Mouse (Mus musculus): ENCODE results near the gene Pheta2. TPM values are rescaled to one million over a fixed set of nuclear protein-coding genes. Genes with fewer than 3 reads are reported as not detected.
A peak's percentile ranks its signal among the peaks of the same experiment; 100 is the strongest.
"Not testable (repeated sequence)": the region's sequence is repeated elsewhere in the genome, so short reads cannot be mapped to it uniquely, and the experiment has no call there.

Gene Pheta2
- polyA plus RNA-seq, 1 experiment from 2014 or later = 7.4 TPM

DNA sequence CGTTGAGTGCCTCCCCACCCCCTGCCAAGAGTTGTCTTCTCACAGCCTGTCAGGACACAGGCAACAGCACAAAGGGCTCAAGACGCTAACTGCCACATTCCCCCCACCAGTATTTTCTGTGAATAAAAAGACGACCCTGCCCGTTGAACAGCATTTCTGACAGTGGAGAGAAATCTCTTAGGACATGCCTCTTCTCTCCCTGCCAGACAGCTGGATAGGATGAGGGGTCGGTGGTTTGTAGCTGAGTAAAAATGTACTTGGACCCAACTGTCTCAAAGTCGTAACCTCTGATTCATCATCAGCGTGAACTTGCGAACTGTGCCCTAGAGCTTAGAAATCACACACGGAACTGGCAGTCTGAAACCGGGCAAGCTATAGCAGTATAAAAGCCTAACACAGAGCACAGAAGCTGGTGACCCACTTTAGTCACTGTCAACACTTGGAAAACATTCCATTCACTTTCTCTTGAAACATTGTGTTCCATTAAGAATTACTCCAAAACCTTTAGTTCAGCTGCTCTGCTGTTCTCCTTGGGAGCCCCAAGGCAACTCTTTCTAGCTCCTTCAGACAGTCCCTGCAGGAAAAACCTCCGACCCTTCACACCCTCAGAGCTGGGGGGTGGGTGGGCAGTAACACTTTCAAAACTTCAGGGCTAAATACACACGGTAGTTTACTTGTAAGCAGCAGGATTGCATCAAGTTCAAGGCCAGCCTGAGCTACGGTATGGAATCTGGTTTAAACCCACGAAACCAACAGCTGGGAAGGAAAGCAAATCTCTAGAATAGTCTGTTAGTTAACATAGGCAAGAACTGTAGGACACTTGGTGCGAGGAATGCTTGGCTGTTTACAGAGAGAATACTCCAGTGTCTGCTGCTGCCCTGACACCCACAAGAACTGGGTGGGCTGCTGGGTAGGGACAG is 39.8 kb downstream of the Pheta2 start:
- Histone ChIP-seq H3K27ac (no peak overlapping the region), H3K4me1 (peaks cover 25% of the 10 kb centered on the region), H3K36me3 (no peaks in the 10 kb centered on the region), H3K9me3 (replicated peaks) (no peaks in the 10 kb centered on the region), H3K4me3 (no peak overlapping the region), H3K27me3 (ENCODE audit: low read depth, poor library complexity, severe bottlenecking) (peaks cover 13% of the 10 kb centered on the region)
- DNase-seq (ENCODE audit: low spot score) = no peak
- 57% methylated on average over 15 of the region's 15 CpGs for WGBS

DNA sequence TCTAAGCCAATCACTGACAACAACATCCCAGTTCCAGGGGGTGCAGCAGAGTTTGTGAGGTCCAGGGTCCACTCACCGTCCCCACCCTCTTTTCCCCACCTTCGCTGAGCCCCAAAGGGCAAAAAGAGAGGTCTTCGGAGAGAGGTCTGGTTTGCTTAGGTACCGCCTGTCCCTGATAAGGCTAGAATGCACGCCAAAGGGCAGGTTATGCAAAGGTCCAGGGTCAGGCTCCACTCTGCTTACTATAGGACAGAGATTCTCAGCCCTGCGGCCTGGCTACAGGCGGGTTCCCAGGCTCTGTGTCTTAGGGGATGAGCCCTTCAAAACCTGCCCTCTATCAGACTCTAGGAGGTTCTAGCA is 40.7 kb downstream of the Pheta2 start:
- Histone ChIP-seq H3K27me3 (ENCODE audit: low read depth, poor library complexity, severe bottlenecking) (peaks cover 13% of the 10 kb centered on the region), H3K4me1 (peaks cover 25% of the 10 kb centered on the region), H3K9me3 (replicated peaks) (no peaks in the 10 kb centered on the region), H3K27ac (peak overlapping the region; percentile 58), H3K36me3 (no peaks in the 10 kb centered on the region), H3K4me3 (peak overlapping the region; percentile 52)
- no peak for DNase-seq (ENCODE audit: low spot score)
- 13% methylated on average over 7 of the region's 7 CpGs for WGBS

DNA sequence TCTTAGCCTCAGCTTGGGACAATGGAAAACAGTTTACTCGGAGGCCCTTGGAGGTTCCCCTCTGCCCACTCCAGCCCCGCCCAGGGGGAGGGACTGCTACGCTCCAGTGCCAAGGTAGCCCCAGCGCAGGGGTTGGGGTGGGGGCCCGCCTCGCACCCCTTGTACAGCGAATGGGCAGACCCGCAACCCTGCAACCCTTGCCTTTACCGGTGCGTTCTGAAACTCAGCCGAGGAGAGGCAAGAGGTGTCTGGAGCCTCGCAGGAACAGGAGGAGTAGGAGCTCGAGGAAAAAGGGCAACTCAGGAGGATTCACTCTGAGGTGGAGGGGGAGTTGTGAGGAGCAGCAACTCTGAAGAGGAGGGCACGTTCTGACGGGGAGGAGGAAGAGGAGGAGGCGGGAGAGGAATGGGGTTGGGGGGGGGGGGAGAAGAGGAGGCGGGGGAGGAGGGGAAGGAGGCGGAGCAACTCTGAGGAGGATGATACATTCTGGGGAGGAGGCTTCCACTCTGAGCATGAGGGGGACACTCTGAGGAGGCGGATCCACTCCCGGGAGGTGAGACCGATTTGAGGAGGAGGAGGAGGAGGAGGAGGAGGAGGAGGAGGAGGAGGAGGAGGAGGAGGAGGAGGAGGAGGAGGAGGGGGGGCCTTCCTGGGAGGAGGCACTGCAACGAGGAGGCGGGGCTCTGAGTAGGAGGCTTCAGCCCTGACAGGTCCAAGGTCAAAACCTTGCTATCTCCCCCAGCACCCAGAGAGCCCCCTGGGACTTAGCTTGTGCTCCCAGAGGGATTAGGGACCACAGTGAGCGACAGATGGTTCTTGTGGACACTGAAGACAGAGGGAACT is 41.4 kb downstream of the Pheta2 start, which contains the start of gene Cyp2d22:
Gene Cyp2d22 (minus strand): TSS at position 390 of the 843 bp plus-strand sequence.
- peak; percentile 62 for DNase-seq (ENCODE audit: low spot score)
- Histone ChIP-seq H3K27ac (peak within 1 kb of the TSS; percentile 58), H3K9me3 (replicated peaks) (no peaks in the 10 kb centered on the region), H3K4me1 (peaks cover 25% of the 10 kb centered on the region), H3K4me3 (peak within 1 kb of the TSS; percentile 52), H3K36me3 (no peaks in the 10 kb centered on the region), H3K27me3 (ENCODE audit: low read depth, poor library complexity, severe bottlenecking) (peaks cover 13% of the 10 kb centered on the region)
- WGBS = 3% methylated on average over 18 of the region's 24 CpGs

DNA sequence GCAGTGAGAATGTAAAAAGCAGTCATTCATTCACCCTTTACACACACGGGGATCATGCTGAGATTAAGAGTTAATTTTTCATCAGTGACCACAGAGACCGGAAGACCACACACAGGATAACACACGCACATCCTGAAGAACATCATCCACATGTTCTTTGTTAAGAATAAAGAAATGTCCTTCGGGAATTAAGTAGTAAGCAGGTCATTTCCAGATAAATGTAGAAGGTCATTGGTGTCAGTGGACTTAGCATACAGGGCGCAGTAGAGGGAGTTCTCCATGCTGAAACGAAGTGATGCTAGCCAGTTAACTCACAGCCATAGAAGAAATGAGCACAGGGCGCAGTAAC is 41.9 kb downstream of the Pheta2 start:
- Histone ChIP-seq H3K27ac (no peak overlapping the region), H3K27me3 (ENCODE audit: low read depth, poor library complexity, severe bottlenecking) (peaks cover 13% of the 10 kb centered on the region), H3K36me3 (no peaks in the 10 kb centered on the region), H3K4me1 (peaks cover 25% of the 10 kb centered on the region), H3K4me3 (peak overlapping the region; percentile 52), H3K9me3 (replicated peaks) (no peaks in the 10 kb centered on the region)
- 41% methylated on average over 7 of the region's 7 CpGs for WGBS
- DNase-seq (ENCODE audit: low spot score) = no peak

DNA sequence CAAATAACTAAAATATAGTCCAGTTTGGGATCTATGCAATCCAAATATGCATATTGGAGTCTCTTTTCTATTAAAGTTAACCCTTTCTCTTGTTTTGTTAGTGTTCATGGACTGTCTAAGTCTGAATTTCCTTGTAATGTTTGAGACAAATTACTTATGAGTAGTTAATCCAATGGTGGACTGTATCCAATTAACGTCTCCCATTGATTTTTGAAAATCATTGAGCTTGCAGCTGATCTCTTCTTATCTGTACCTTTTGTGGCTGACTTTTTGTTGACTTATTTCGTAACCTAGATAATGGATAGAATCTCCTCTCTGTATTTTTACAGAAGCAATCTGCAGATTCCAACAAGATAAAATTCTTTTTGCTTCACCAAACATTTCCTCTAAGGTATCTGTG is 43.7 kb downstream of the Pheta2 start:
- DNase-seq (ENCODE audit: low spot score) = no peak
- Histone ChIP-seq H3K9me3 (replicated peaks) (no peaks in the 10 kb centered on the region), H3K4me3 (no peak overlapping the region), H3K27me3 (ENCODE audit: low read depth, poor library complexity, severe bottlenecking) (peaks cover 13% of the 10 kb centered on the region), H3K4me1 (peaks cover 19% of the 10 kb centered on the region), H3K27ac (no peak overlapping the region), H3K36me3 (no peaks in the 10 kb centered on the region)
- WGBS = 91% methylated on average over 2 of the region's 2 CpGs

DNA sequence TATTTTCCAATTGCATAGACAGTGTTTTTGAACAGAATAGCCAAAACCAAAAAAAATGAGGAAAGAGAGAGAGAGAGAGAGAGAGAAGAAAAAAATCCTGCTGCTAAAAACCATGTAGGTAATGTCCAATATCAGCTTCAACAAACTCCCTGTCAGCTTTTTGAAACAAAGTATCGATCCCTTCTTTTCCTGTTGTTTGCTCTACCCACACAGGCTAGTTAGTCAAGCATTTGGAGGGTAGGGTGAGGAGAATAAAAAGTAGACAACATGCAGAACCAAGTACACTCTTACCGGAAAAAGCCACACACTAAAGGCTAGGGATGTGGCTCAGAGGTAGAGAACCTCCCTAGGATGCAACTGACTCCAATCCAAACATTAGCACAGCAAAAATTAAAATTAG is 47.0 kb downstream of the Pheta2 start:
- Histone ChIP-seq H3K9me3 (replicated peaks) (no peaks in the 10 kb centered on the region), H3K27me3 (ENCODE audit: low read depth, poor library complexity, severe bottlenecking) (no peaks in the 10 kb centered on the region), H3K4me3 (no peak overlapping the region), H3K4me1 (peaks cover 3% of the 10 kb centered on the region; the same call in 1 of the 2 replicates), H3K27ac (no peak overlapping the region), H3K36me3 (no peaks in the 10 kb centered on the region)
- DNase-seq (ENCODE audit: low spot score) = no peak
- WGBS = 94% methylated on average over 2 of the region's 2 CpGs

DNA sequence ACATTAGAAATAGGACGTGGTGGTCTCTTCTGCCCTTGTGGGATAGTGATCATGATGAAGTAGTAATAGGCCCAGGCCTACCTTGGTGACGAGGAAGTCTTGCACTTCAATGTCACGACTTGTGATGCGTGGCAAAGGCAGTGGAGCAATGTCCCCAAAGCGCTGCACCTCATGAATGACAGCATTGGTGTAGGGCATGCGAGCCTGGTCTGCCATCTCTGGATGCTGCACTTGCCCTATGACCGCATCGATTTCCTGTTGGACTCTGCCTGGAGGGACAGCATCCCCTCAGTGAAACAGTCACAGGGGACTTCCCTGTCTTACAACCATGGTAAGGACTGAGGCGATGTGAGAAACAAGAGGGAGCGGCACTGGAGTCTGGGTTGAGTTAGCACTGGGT is 51.2 kb downstream of the Pheta2 start:
- not testable (repeated sequence) for DNase-seq (ENCODE audit: low spot score); H3K36me3 ChIP-seq
- 92% methylated on average over 10 of the region's 10 CpGs for WGBS

DNA sequence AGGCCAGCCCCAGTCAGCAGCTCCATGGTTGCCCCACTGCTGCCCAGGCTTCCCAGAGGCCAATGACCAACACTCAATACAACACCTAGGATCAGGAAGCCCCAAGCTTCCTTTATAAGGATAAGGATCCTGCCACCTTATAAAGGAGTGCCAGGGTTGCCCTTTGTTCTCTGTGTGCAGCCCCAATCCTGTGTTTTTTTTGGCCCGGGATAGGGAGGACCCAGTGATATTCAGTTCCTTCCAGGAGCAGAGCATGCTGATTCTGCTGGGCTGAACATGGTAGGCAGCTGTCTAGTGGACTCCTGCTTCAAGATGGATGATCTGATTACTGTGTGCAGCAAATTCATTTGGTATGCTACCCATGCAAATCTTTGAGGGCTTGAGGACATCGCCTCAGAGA is 55.2 kb downstream of the Pheta2 start, which contains the start of gene Cyp2d11:
Gene Cyp2d11 (minus strand): TSS at position 101 of the 400 bp plus-strand sequence.
- DNase-seq (ENCODE audit: low spot score); H3K27me3 ChIP-seq (ENCODE audit: low read depth, poor library complexity, severe bottlenecking); H3K36me3 ChIP-seq; H3K4me3 ChIP-seq; H3K4me1 ChIP-seq; H3K9me3 ChIP-seq (replicated peaks); H3K27ac ChIP-seq: not testable (repeated sequence)
- WGBS = 77% methylated on average over 2 of the region's 2 CpGs

More for the DNA sequence above, 51.2 kb downstream of the Pheta2 start:
- H3K27me3 ChIP-seq (ENCODE audit: low read depth, poor library complexity, severe bottlenecking); H3K4me1 ChIP-seq; H3K4me3 ChIP-seq; H3K27ac ChIP-seq; H3K9me3 ChIP-seq (replicated peaks): not testable (repeated sequence)

Small RNA genes within 50 kb of the gene (microRNA-seq; reads per million reads assigned to microRNA genes)
- gene Mir7684 = not detected

Other genes starting within 250 kb of the Pheta2 start
- gene Ccdc134, start 211.0 kb upstream of the Pheta2 start, polyA plus RNA-seq (2016; fragmentation: Nextera tagmentation; extraction: Ambion mirVana) = 22.8 and 23.6 TPM in 2 replicates
- 182 and 190 TPM in 2 replicates for gene Srebf2, start 191.8 kb upstream of the Pheta2 start, polyA plus RNA-seq (2016; fragmentation: Nextera tagmentation; extraction: Ambion mirVana)
- 0.15 TPM in 1 of 2 replicates, not detected in the other for gene Shisa8, start 126.1 kb upstream of the Pheta2 start, polyA plus RNA-seq (2016; fragmentation: Nextera tagmentation; extraction: Ambion mirVana)
- gene Tnfrsf13c, start 114.6 kb upstream of the Pheta2 start, polyA plus RNA-seq (2016; fragmentation: Nextera tagmentation; extraction: Ambion mirVana) = 0.15 and 0.33 TPM in 2 replicates
- gene Cenpm, start 94.2 kb upstream of the Pheta2 start, polyA plus RNA-seq (2016; fragmentation: Nextera tagmentation; extraction: Ambion mirVana) = 83.9 and 86.0 TPM in 2 replicates
- gene 1500009C09Rik, start 86.5 kb upstream of the Pheta2 start, polyA plus RNA-seq (2016; fragmentation: Nextera tagmentation; extraction: Ambion mirVana) = not detected in 2 replicates
- gene Sept3, start 64.0 kb upstream of the Pheta2 start, polyA plus RNA-seq (2016; fragmentation: Nextera tagmentation; extraction: Ambion mirVana) = 32.9 and 41.5 TPM in 2 replicates
- gene Wbp2nl, start 40.0 kb upstream of the Pheta2 start, polyA plus RNA-seq (2016; fragmentation: Nextera tagmentation; extraction: Ambion mirVana) = 0.16 and 0.38 TPM in 2 replicates
- 19.0 and 29.2 TPM in 2 replicates for gene Naga, start within 50 bp of the Pheta2 start, polyA plus RNA-seq (2016; fragmentation: Nextera tagmentation; extraction: Ambion mirVana)
- gene Smdt1, start within 50 bp of the Pheta2 start, polyA plus RNA-seq (2016; fragmentation: Nextera tagmentation; extraction: Ambion mirVana) = 211 and 212 TPM in 2 replicates
- gene Ndufa6, start 15.4 kb downstream of the Pheta2 start, polyA plus RNA-seq (2016; fragmentation: Nextera tagmentation; extraction: Ambion mirVana) = 243 and 262 TPM in 2 replicates
- 0.80 and 2.9 TPM in 2 replicates for gene Cyp2d22, start 41.3 kb downstream of the Pheta2 start, polyA plus RNA-seq (2016; fragmentation: Nextera tagmentation; extraction: Ambion mirVana)
- gene Cyp2d11, start 55.1 kb downstream of the Pheta2 start, polyA plus RNA-seq (2016; fragmentation: Nextera tagmentation; extraction: Ambion mirVana) = not detected in 2 replicates
- gene Cyp2d10, start 68.3 kb downstream of the Pheta2 start, polyA plus RNA-seq (2016; fragmentation: Nextera tagmentation; extraction: Ambion mirVana) = not detected in 2 replicates
- not detected in 2 replicates for gene Cyp2d9, start 94.5 kb downstream of the Pheta2 start, polyA plus RNA-seq (2016; fragmentation: Nextera tagmentation; extraction: Ambion mirVana)
- not detected in 2 replicates for gene Cyp2d12, start 216.1 kb downstream of the Pheta2 start, polyA plus RNA-seq (2016; fragmentation: Nextera tagmentation; extraction: Ambion mirVana)